Mouse (Mus musculus) splenic B cell, adult 2 months (primary cell): Measurements from ENCODE around the gene Cpsf4l.

Source experiments
- DNase-seq: peaks from one replicate; pipeline ENCODE4 v3.0.0-alpha.2; 2011; ENCODE audit warnings: low read depth, low spot score
- H3K27me3 ChIP-seq: 2 replicates; pipeline ENCODE4 v1.6.1; 2012; ENCODE audit warnings: mild to moderate bottlenecking, low read length, moderate library complexity, mixed read lengths; ENCODE audit not compliant: control insufficient read depth, poor library complexity, insufficient read depth, severe bottlenecking
- H3K36me3 ChIP-seq: 2 replicates; pipeline ENCODE4 v1.6.1; 2012; ENCODE audit warnings: mild to moderate bottlenecking, low read length, moderate library complexity, mixed read lengths; ENCODE audit not compliant: control insufficient read depth, poor library complexity, insufficient read depth, severe bottlenecking

The Cpsf4l gene

DNA sequence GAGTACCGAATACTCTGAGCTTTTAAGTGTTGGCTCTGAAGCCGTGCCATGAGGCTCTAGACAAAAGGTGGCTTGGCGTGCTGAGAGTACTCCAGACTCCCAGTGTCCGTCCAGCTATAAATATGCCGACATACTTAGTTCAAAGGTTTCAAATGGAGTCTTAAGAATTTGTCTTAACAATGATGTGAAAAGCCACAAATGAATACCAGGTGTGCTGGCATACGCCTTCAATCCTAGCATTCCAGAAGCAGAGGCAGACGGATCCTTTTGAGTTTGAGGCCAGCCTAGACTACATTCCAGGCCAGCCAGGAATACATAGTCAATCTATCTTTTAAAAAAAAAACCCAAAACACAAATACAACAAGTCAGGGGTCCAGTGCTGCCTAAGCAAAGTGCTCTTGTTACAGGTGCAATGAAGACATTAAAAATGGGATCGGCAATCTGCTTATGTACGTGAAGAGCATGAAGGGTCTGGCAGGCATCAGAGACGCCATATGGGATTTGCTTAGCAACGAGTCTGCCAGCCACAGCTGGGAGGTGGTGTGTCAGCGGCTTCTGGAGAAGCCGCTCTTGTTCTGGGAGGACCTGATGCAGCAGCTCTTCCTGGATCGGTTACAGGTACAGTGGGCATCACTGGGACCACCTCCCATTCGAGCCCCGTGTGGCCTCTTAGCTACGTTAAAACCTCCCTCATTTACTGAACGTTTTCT lies 55.1 kb downstream of the Cpsf4l start:
- H3K27me3 ChIP-seq: no peaks in the 10 kb centered on the region
- H3K36me3 ChIP-seq: peaks cover 10% of the 10 kb centered on the region
- DNase-seq: no peak

DNA sequence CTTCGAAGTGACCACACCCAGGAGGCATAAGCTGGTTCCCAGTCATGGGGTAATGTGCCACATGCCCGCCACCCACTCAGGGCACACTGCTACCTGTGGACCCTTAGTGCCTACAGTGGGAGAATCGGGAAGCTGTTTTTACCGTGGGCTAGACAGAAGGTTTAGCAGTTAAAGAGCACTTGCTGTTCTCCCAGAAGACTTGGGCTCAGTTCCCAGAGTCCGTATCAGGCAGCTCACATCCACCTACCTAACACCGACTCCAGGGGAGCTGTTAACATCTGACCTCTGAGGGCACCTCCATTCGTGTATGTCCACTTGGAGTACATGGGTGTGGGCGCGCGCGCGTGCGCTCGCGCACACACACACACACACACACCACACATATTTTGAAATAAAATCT lies 55.7 kb downstream of the Cpsf4l start:
- no peaks in the 10 kb centered on the region for H3K27me3 ChIP-seq
- H3K36me3 ChIP-seq: peaks cover 10% of the 10 kb centered on the region
- no peak for DNase-seq

DNA sequence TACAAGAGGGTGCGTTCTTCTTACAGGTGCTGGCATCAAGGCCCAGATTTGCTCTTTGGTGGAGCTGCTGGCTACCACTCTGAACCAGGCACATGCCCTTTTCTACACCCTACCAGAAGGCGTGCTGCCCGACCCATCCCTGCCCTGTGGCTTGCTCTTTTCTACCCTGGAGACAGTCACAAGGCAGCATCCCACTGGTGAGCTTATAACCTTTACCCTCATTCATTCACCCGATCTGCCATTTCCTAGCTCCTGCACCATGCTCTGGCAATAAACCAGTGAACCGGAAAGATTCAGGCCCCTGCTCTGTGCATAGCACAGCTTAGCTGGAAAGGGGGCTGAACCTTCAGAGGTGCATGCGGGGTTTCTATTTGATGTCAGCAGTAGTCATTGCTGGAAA lies 57.3 kb downstream of the Cpsf4l start:
- Histone ChIP-seq H3K36me3 (peaks cover 1% of the 10 kb centered on the region), H3K27me3 (no peaks in the 10 kb centered on the region)
- no peak for DNase-seq

DNA sequence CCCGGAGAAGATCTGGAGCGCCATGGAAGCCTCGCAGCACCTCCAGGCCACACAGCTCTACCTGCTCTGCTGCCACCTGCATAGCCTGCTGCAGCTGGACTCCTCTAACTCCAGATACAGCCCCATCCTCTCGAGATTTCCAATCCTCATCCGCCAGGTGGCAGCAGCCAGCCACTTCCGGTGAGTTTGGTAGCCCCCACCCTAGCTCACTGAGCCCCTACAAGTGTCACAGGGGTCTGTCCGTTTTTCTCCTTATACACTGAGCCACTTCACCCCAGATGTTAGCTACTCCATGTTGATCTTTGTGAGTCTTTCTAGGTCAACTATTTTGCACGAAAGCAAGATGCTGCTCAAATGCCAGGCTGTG lies 57.9 kb downstream of the Cpsf4l start:
- Histone ChIP-seq H3K27me3 (no peaks in the 10 kb centered on the region), H3K36me3 (no peaks in the 10 kb centered on the region; the same call in 1 of the 2 replicates)
- DNase-seq: peak; percentile 40

DNA sequence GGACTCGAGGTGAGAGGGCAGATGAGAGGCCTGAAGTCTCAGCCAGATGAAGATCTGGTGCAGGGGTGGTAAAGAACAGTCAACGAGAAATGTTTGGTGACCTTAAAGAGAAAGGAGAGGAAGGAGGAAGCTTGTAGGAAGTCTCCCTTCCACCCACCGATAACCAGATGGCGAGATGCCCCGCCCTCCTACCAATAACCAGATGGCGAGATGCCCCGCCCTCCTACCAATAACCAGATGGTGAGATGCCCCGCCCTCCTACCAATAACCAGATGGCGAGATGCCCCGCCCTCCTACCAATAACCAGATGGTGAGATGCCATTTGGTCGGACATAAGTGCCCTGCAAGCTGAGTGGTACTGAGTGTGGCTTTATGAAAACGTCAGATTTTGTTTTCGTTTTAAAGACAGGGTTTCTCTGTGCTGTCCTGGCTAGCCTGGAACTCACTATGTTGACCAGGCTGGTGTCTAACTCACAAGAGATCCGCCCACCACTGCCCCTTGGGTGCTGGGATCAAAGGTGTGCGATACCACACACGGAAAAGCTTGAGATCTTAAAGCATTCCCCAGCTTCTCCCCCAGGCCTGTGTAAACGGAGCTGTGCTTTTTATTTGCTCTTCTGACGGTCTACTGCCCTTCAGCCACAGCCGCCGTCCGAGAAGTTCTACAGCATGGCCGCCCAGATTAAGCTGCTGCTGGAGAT lies 58.5 kb downstream of the Cpsf4l start:
- no peaks in the 10 kb centered on the region for H3K27me3 ChIP-seq
- peak; percentile 32 for DNase-seq
- no peaks in the 10 kb centered on the region; the same call in 1 of the 2 replicates for H3K36me3 ChIP-seq

DNA sequence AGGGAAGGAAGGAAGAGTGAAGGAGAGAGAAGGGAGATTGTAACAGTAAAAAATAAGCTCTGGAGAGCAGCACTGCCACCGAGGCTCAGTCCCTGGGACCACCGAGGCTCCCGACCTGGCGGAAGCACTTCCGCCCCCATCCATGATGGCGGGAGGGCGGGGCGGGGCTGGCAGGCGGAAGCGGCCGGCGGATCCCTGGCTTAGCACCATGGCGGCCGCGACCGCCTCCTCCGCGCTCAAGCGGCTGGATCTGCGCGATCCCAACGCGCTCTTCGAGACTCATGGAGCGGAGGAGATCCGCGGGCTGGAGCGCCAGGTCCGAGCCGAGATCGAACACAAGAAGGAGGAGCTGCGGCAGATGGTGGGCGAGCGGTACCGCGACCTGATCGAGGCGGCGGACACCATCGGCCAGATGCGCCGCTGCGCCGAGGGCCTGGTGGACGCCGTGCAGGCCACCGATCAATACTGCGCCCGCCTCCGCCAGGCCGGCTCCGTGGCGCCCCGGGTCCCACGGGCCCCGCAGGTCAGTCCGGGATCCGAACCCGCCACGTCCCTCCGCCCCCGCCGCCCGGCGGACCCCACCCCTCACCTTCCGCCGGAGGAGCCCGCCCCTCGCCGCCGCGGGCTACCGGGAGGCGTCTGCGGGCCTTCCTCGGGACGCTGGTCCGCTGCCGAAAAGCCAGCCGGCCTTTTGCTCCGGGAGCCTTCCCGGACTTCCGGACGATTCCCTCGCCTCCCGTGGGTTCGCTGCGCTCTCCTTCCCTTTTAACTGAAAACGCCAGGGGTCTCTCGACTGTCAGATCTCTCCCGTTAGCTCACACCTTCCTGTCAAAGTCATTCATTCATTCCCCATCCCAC lies 60.2 kb downstream of the Cpsf4l start, which contains the start of gene Slc39a11:
TSS of gene Slc39a11 (minus strand) at position 727 of the 858 bp plus-strand sequence.
- Histone ChIP-seq H3K36me3 (no peaks in the 10 kb centered on the region; the same call in 1 of the 2 replicates), H3K27me3 (no peaks in the 10 kb centered on the region)
- peak; percentile 74 for DNase-seq

DNA sequence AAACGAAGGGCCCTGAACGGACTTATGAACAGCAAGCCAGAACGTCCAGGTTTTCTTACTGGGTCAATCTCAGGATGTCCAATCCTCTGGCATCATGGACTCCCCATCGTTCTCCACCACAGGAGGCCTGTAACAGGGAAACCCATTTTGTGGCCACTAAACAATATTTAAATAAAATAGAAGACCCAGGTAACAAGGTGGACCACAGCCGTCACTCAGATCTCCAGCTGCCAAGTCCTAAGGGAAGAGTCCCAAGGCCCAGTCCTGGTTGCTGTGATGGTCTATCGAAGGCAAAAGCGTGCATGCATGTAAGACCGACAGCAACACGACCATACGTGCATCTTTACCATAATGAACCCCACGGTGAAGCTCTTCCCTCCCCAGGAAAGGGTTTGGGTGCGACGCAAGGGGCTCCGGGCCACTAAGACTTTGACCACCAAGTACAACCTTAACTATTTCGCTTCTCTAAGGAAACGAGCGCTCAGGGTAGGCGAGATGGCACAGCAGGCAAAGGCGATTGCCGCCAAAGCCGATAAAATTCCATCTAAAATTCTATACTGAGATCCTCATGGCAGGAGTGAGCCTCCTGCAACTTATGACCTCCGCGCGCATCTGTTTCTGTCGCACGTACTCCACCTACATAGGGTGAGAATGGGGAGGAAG lies 61.0 kb downstream of the Cpsf4l start, which contains the start of gene Cog1:
TSS of gene Cog1 (plus strand) at position 480 of the 663 bp plus-strand sequence.
- Histone ChIP-seq H3K27me3 (no peaks in the 10 kb centered on the region), H3K36me3 (no peaks in the 10 kb centered on the region; the same call in 1 of the 2 replicates)
- no peak for DNase-seq
